Comparison of ENCODE assay signal across 8 mouse cellular contexts in the genomic region with DNA sequence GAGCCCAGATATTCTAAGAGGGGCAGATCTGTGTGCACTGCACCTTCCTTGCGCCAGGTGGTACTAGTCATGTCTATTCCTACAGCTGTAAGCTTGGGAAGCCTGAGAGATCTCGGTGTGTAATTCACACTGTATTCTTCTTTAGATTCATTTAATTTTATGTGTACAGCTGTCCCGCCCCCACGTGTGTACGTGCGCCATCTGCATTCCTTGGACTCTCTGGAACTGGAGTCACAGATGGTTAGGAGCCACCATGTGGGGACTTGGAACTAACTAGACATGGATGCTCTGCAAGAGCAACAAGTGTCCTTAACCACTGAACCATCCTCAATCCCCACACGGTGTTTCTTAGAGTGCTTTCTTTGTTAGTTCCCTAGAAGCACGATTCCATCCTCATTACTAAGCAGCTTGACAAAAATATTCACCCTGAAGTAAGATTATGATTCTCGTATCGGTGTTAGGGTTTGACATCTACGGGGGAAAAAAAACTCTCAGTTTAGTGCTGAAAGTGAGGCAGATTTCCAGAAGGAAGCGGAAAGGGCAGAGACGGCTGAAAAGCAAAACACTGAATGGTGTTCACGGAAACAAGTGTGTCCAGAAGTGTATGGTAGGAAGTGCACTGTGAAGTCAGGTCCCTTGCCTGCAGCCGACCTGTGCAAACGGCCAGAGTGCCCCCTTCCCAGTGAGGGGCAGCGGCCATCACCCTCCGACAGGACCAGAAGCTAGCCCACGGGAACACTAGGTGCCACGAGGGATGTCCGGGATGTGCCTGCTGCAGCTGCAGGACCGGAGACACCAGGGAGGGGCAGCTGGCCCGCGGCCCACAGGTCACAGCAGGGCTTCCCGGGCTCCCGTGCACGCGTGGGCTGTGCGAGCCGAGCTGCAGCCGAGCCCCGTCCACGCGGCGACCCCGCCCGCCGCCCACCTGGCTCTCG. TPM values are rescaled to one million over a fixed set of nuclear protein-coding genes. Genes with fewer than 3 reads are reported as not detected.
A peak's percentile ranks its signal among the peaks of the same experiment; 100 is the strongest.
DNase-seq lines count a peak whose midpoint lies in the region; ATAC-seq and TF ChIP-seq lines count a peak whose summit lies in the region.

No protein-coding gene starts in this region.

- H3K9me3 ChIP-seq in intestine, embryonic 16.5 days (ENCODE audit: control insufficient read depth, low read length): no peaks in the 10 kb centered on the region
- H3K9me3 ChIP-seq in limb, embryonic 12.5 days: no peaks in the 10 kb centered on the region
- H3K9me3 ChIP-seq in midbrain, embryonic 15.5 days: no peaks in the 10 kb centered on the region

- DNase-seq in spleen, adult 2 months (ENCODE audit: low read depth in 1 of 2, low spot score in 2 of 2): no peak
- DNase-seq in spleen, postnatal 14 days (ENCODE audit: low spot score in 2 of 2): no peak
- DNase-seq in cerebellum, adult 2 months: peak; percentile 52 to 72
- peak; percentile 73 to 75 for DNase-seq in frontal cortex, postnatal 14 days (ENCODE audit: low spot score in 2 of 2)
- no peak for DNase-seq in T-cell, adult 2 months (ENCODE audit: low spot score)

- no peaks in the 10 kb centered on the region for H3K36me3 ChIP-seq in spleen, adult 2 months (ENCODE audit: control insufficient read depth, insufficient read depth, low read length)
- H3K36me3 ChIP-seq in intestine, embryonic 16.5 days (ENCODE audit: control insufficient read depth, insufficient read depth, low read length): no peaks in the 10 kb centered on the region
- H3K36me3 ChIP-seq in limb, embryonic 12.5 days: no peaks in the 10 kb centered on the region
- no peaks in the 10 kb centered on the region for H3K36me3 ChIP-seq in midbrain, embryonic 15.5 days (replicated peaks)

- peak overlapping the region; percentile 89 for H3K9ac ChIP-seq in intestine, embryonic 16.5 days (ENCODE audit: low read depth, low read length)
- peak overlapping the region; percentile 85 for H3K9ac ChIP-seq in limb, embryonic 12.5 days (replicated peaks)
- peak overlapping the region; percentile 77 for H3K9ac ChIP-seq in midbrain, embryonic 15.5 days

- peak overlapping the region; percentile 23; the same call in 1 of the 2 replicates for H3K27ac ChIP-seq in spleen, adult 2 months (ENCODE audit: insufficient read depth, low read length)
- H3K27ac ChIP-seq in cerebellum, adult 2 months (ENCODE audit: insufficient read depth, low read length): peak overlapping the region; percentile 56
- peak overlapping the region; percentile 72 for H3K27ac ChIP-seq in intestine, embryonic 16.5 days (ENCODE audit: low read length)
- H3K27ac ChIP-seq in limb, embryonic 12.5 days: peak overlapping the region; percentile 20; the same call in 1 of the 2 replicates
- H3K27ac ChIP-seq in midbrain, embryonic 15.5 days: peak overlapping the region; percentile 79

- no peaks in the 10 kb centered on the region for H3K27me3 ChIP-seq in spleen, adult 2 months (ENCODE audit: control insufficient read depth, insufficient read depth, low read length)
- no peaks in the 10 kb centered on the region for H3K27me3 ChIP-seq in cerebellum, adult 2 months (ENCODE audit: control insufficient read depth, insufficient read depth, low read length)
- H3K27me3 ChIP-seq in intestine, embryonic 16.5 days (replicated peaks; ENCODE audit: control insufficient read depth, insufficient read depth, low read length): no peaks in the 10 kb centered on the region
- H3K27me3 ChIP-seq in limb, embryonic 12.5 days: no peaks in the 10 kb centered on the region
- no peaks in the 10 kb centered on the region for H3K27me3 ChIP-seq in midbrain, embryonic 15.5 days (replicated peaks)

- WGBS in spleen, adult 2 months: 14% methylated on average over 39 of the region's 39 CpGs
- 4% methylated on average over 39 of the region's 39 CpGs for WGBS in cerebellum, adult 2 months
- 10% methylated on average over 39 of the region's 39 CpGs for WGBS in intestine, embryonic 16.5 days
- WGBS in limb, embryonic 12.5 days: 11% methylated on average over 39 of the region's 39 CpGs
- 10% methylated on average over 38 of the region's 39 CpGs for WGBS in midbrain, embryonic 15.5 days

- TF ChIP-seq CTCF in spleen, adult 2 months (IDR thresholded peaks at IDR 0.05; ENCODE audit: extremely low read depth, insufficient read depth, insufficient read length, insufficient replicate concordance): no peak
- TF ChIP-seq CTCF in cerebellum, adult 2 months (IDR thresholded peaks at IDR 0.05; ENCODE audit: borderline replicate concordance, insufficient read depth, low read depth, low read length): peak; percentile 33; the same call in 1 of the 2 replicates

- peak; percentile 58 for ATAC-seq in intestine, embryonic 16.5 days
- 0 out of 2 replicates have a peak, but pooled peaks have one; percentile 7 for ATAC-seq in limb, embryonic 12.5 days (ENCODE audit: insufficient number of reproducible peaks, insufficient read depth, low FRiP score, low TSS enrichment, low read depth)
- ATAC-seq in midbrain, embryonic 15.5 days (replicated peaks): no peak

- peak overlapping the region; percentile 83 for H3K4me2 ChIP-seq in intestine, embryonic 16.5 days (ENCODE audit: low read depth, low read length)
- H3K4me2 ChIP-seq in limb, embryonic 12.5 days: peak overlapping the region; percentile 95
- H3K4me2 ChIP-seq in midbrain, embryonic 15.5 days: peak overlapping the region; percentile 97

- peak overlapping the region; percentile 87 for H3K4me3 ChIP-seq in spleen, adult 2 months (ENCODE audit: extremely low read depth, insufficient read depth, insufficient read length)
- H3K4me3 ChIP-seq in cerebellum, adult 2 months (replicated peaks; ENCODE audit: insufficient read depth, low read depth, low read length): peak overlapping the region; percentile 84
- H3K4me3 ChIP-seq in intestine, embryonic 16.5 days (ENCODE audit: low read length): peak overlapping the region; percentile 95
- peak overlapping the region; percentile 91 for H3K4me3 ChIP-seq in limb, embryonic 12.5 days (replicated peaks)
- peak overlapping the region; percentile 80 for H3K4me3 ChIP-seq in midbrain, embryonic 15.5 days

- H3K4me1 ChIP-seq in spleen, adult 2 months (ENCODE audit: control insufficient read depth, insufficient read depth, insufficient read length): peaks cover 6% of the 10 kb centered on the region; the same call in 1 of the 2 replicates
- peaks cover 3% of the 10 kb centered on the region for H3K4me1 ChIP-seq in cerebellum, adult 2 months (ENCODE audit: control insufficient read depth, insufficient read depth, low read length)
- H3K4me1 ChIP-seq in intestine, embryonic 16.5 days (ENCODE audit: control insufficient read depth, insufficient read depth, low read length): peaks cover 8% of the 10 kb centered on the region
- H3K4me1 ChIP-seq in limb, embryonic 12.5 days (replicated peaks): peaks cover 12% of the 10 kb centered on the region; the same call in 1 of the 2 replicates
- peaks cover 15% of the 10 kb centered on the region for H3K4me1 ChIP-seq in midbrain, embryonic 15.5 days

- no peak for TF ChIP-seq POLR2A in spleen, adult 2 months (IDR thresholded peaks at IDR 0.05; ENCODE audit: low read depth, low read length)
- TF ChIP-seq POLR2A in cerebellum, adult 2 months (IDR thresholded peaks at IDR 0.05; ENCODE audit: borderline replicate concordance, insufficient read depth, low read length): no peak

RNA-seq across cellular contexts. Expression of a gene that starts 24.0 kb away (rescaled TPM):
- 9.7 and 9.8 TPM in 2 replicates for polyA plus RNA-seq in spleen, adult 2 months (2012; rRNA removed)
- 17.5 and 19.3 TPM in 2 replicates for polyA plus RNA-seq in cerebellum, adult 2 months (2012; rRNA removed)
- 7.2 and 7.4 TPM in 2 replicates for polyA plus RNA-seq in intestine, embryonic 16.5 days (2015; fragmentation: Nextera tagmentation; extraction: Ambion mirVana)
- 11.5 and 11.9 TPM in 2 replicates for polyA plus RNA-seq in limb, embryonic 12.5 days (2016; fragmentation: Nextera tagmentation; extraction: Ambion mirVana)
- polyA plus RNA-seq in midbrain, embryonic 15.5 days (2015; fragmentation: Nextera tagmentation; extraction: Ambion mirVana): 9.7 and 10.1 TPM in 2 replicates

RNA-seq across cellular contexts. Expression of a gene that starts 38.8 kb away (rescaled TPM):
- polyA plus RNA-seq in spleen, adult 2 months (2012; rRNA removed): 0.71 and 0.89 TPM in 2 replicates
- polyA plus RNA-seq in cerebellum, adult 2 months (2012; rRNA removed): 0.46 TPM in 2 replicates
- polyA plus RNA-seq in intestine, embryonic 16.5 days (2015; fragmentation: Nextera tagmentation; extraction: Ambion mirVana): 4.5 and 4.6 TPM in 2 replicates
- polyA plus RNA-seq in limb, embryonic 12.5 days (2016; fragmentation: Nextera tagmentation; extraction: Ambion mirVana): 3.7 and 4.3 TPM in 2 replicates
- polyA plus RNA-seq in midbrain, embryonic 15.5 days (2015; fragmentation: Nextera tagmentation; extraction: Ambion mirVana): 1.1 and 1.7 TPM in 2 replicates

Comparison
In these comparisons a context has a peak if more than half of its experiments do, and no peak if none do; other contexts are left out.
1. DNase-seq: peak in cerebellum, adult 2 months (2 of 2) and frontal cortex, postnatal 14 days (2 of 2); none in spleen, adult 2 months (0 of 2), spleen, postnatal 14 days (0 of 2) and T-cell, adult 2 months (single experiment).
2. H3K27ac ChIP-seq: peak in every context shown above with its lines; median percentile 79 in midbrain, embryonic 15.5 days; 72 in intestine, embryonic 16.5 days; 56 in cerebellum, adult 2 months; 23 in spleen, adult 2 months; 20 in limb, embryonic 12.5 days.
3. Peak in every context shown above with its lines, with median percentiles within 50 percentile points of each other: H3K4me3 ChIP-seq, H3K4me2 ChIP-seq and H3K9ac ChIP-seq.